Mouse (Mus musculus) CH12.LX (cell line): ENCODE results near the gene Ank2. TPM values are rescaled to one million over a fixed set of nuclear protein-coding genes. Genes with fewer than 3 reads are reported as not detected.

ENCODE experiments used
- DNase-seq: peaks from one replicate; pipeline ENCODE4 v3.0.0-alpha.2; 2013; ENCODE audit errors: extremely low read depth
- H3K27ac ChIP-seq: 2 replicates; pipeline ENCODE4 v1.5.1; 2012; ENCODE audit warnings: low read depth, mild to moderate bottlenecking, control low read depth, moderate library complexity; ENCODE audit not compliant: insufficient read depth
- H3K27me3 ChIP-seq: replicated peaks from 2 replicates; pipeline ENCODE3; 2012; ENCODE audit warnings: inconsistent platforms
- H3K36me3 ChIP-seq, 2 experiments: replicated peaks in 1 of 2; 2 replicates each; pipeline versions ENCODE3 to v1.6.1; 2012; ENCODE audit warnings: inconsistent platforms in 1 of 2, low read length in 1 of 2, mild to moderate bottlenecking in 1 of 2, mixed read lengths in 1 of 2, moderate library complexity in 1 of 2; ENCODE audit not compliant: control insufficient read depth in 1 of 2, insufficient read depth in 1 of 2
- H3K4me1 ChIP-seq, 2 experiments: 2 replicates each; pipeline ENCODE4 v1.6.1; 2012; ENCODE audit warnings: inconsistent platforms in 1 of 2, moderate library complexity in 1 of 2; ENCODE audit not compliant: insufficient read depth in 2 of 2, control insufficient read depth in 1 of 2
- H3K4me2 ChIP-seq: 2 replicates; pipeline ENCODE4 v1.6.1; 2012; ENCODE audit warnings: low read depth, mild to moderate bottlenecking, control low read depth; ENCODE audit not compliant: poor library complexity, insufficient read depth, severe bottlenecking
- H3K4me3 ChIP-seq, 3 experiments: fragments of 150-350 bp in 1 of 3; sonication (generic) in 1 of 3; replicated peaks in 1 of 3; 2 replicates each; pipeline versions ENCODE3 to v1.5.1; 2011 to 2012; ENCODE audit warnings: low read depth in 2 of 3, low read length in 2 of 3, mild to moderate bottlenecking in 2 of 3, moderate library complexity in 2 of 3, control low read depth in 1 of 3, improper control_type of control experiment in 1 of 3, inconsistent platforms in 1 of 3, mixed read lengths in 1 of 3; ENCODE audit not compliant: poor library complexity in 1 of 3
- H3K79me2 ChIP-seq: replicated peaks from 2 replicates; pipeline ENCODE4 v1.6.1; 2012; ENCODE audit warnings: mild to moderate bottlenecking, moderate library complexity; ENCODE audit not compliant: control insufficient read depth, poor library complexity, insufficient read depth, severe bottlenecking; ENCODE audit errors: extremely low read depth
- H3K9ac ChIP-seq: 2 replicates; pipeline ENCODE4 v1.6.1; 2012; ENCODE audit warnings: low read depth, mild to moderate bottlenecking, control low read depth, moderate library complexity; ENCODE audit not compliant: insufficient read depth
- H3K9me3 ChIP-seq: replicated peaks from 2 replicates; pipeline ENCODE3; 2012; ENCODE audit warnings: low read length, inconsistent platforms, mixed read lengths
- CHD1 ChIP-seq: IDR thresholded peaks from 2 replicates; pipeline ENCODE4 v1.6.1; 2012; ENCODE audit warnings: low read depth, low read length, improper control_type of control experiment, inconsistent platforms
- ELF1 ChIP-seq: IDR thresholded peaks from 2 replicates; pipeline ENCODE4 v1.6.1; 2014; ENCODE audit warnings: low read depth, mild to moderate bottlenecking, inconsistent platforms, low read length, improper control_type of control experiment
- ETS1 ChIP-seq: conservative IDR thresholded peaks from 2 replicates; pipeline ENCODE4 v1.6.1; 2012; ENCODE audit warnings: low read depth, mild to moderate bottlenecking, inconsistent platforms, low read length, improper control_type of control experiment, moderate library complexity
- GABPA ChIP-seq: IDR thresholded peaks from 2 replicates; pipeline ENCODE4 v1.6.1; 2012; ENCODE audit warnings: low read depth, low read length, improper control_type of control experiment, inconsistent platforms; ENCODE audit not compliant: insufficient replicate concordance
- HCFC1 ChIP-seq: IDR thresholded peaks from 2 replicates; pipeline ENCODE4 v1.6.1; 2012; ENCODE audit warnings: low read depth, mild to moderate bottlenecking, inconsistent platforms, low read length, improper control_type of control experiment
- MAFK ChIP-seq: IDR thresholded peaks from 2 replicates; pipeline ENCODE4 v1.6.1; 2011; ENCODE audit warnings: low read length, improper control_type of control experiment; ENCODE audit not compliant: insufficient replicate concordance
- MAX ChIP-seq: IDR thresholded peaks from 2 replicates; pipeline ENCODE4 v1.6.1; 2011; ENCODE audit warnings: low read length, improper control_type of control experiment
- MAZ ChIP-seq: IDR thresholded peaks from 2 replicates; pipeline ENCODE4 v1.6.1; 2012; ENCODE audit warnings: low read depth, mild to moderate bottlenecking, inconsistent platforms, low read length, improper control_type of control experiment, moderate library complexity
- MYC ChIP-seq: IDR thresholded peaks from 2 replicates; pipeline ENCODE4 v1.6.1; 2011; ENCODE audit warnings: low read depth, mild to moderate bottlenecking, improper control_type of control experiment, low read length
- NELFE ChIP-seq: IDR thresholded peaks from 2 replicates; pipeline ENCODE4 v1.6.1; 2011; ENCODE audit warnings: low read depth, low read length, improper control_type of control experiment
- NRF1 ChIP-seq: IDR thresholded peaks from 2 replicates; pipeline ENCODE4 v1.6.1; 2014; ENCODE audit warnings: low read depth, mild to moderate bottlenecking, inconsistent platforms, low read length, improper control_type of control experiment, moderate library complexity
- PAX5 ChIP-seq: IDR thresholded peaks from 2 replicates; pipeline ENCODE4 v1.6.1; 2012; ENCODE audit warnings: low read length, inconsistent platforms, mixed read lengths
- POLR2A ChIP-seq: IDR thresholded peaks from 2 replicates; pipeline ENCODE4 v1.6.1; 2011; ENCODE audit warnings: low read depth, mild to moderate bottlenecking, improper control_type of control experiment, low read length
- POLR2AphosphoS2 ChIP-seq: IDR thresholded peaks from 2 replicates; pipeline ENCODE4 v1.6.1; 2011; ENCODE audit warnings: low read depth, low read length, improper control_type of control experiment
- RAD21 ChIP-seq: IDR thresholded peaks from 2 replicates; pipeline ENCODE4 v1.6.1; 2011; ENCODE audit warnings: low read depth, mild to moderate bottlenecking, low read length, improper control_type of control experiment, moderate library complexity
- SMC3 ChIP-seq: IDR thresholded peaks from 2 replicates; pipeline ENCODE4 v1.6.1; 2011; ENCODE audit warnings: low read depth, low read length, improper control_type of control experiment
- TBP ChIP-seq: conservative IDR thresholded peaks from 2 replicates; pipeline ENCODE4 v1.6.1; 2011; ENCODE audit warnings: low read depth, low read length, improper control_type of control experiment
- TCF12 ChIP-seq: IDR thresholded peaks from 2 replicates; pipeline ENCODE4 v1.6.1; 2014; ENCODE audit warnings: low read depth, mild to moderate bottlenecking, inconsistent platforms, low read length, improper control_type of control experiment
- UBTF ChIP-seq: IDR thresholded peaks from 2 replicates; pipeline ENCODE4 v1.6.1; 2012; ENCODE audit warnings: low read depth, mild to moderate bottlenecking, inconsistent platforms, low read length, improper control_type of control experiment, moderate library complexity
- USF1 ChIP-seq: IDR thresholded peaks from 2 replicates; pipeline ENCODE4 v1.6.1; 2014; ENCODE audit warnings: low read depth, mild to moderate bottlenecking, inconsistent platforms, low read length, improper control_type of control experiment
- USF2 ChIP-seq: conservative IDR thresholded peaks from 2 replicates; pipeline ENCODE4 v1.6.1; 2011; ENCODE audit warnings: low read depth, low read length, improper control_type of control experiment
- ZC3H11A ChIP-seq: IDR thresholded peaks from 2 replicates; pipeline ENCODE4 v1.6.1; 2012; ENCODE audit warnings: low read depth, mild to moderate bottlenecking, inconsistent platforms, low read length, improper control_type of control experiment
- ZMIZ1 ChIP-seq: IDR thresholded peaks from 2 replicates; pipeline ENCODE4 v1.6.1; 2012; ENCODE audit warnings: low read depth, mild to moderate bottlenecking, inconsistent platforms, low read length, improper control_type of control experiment
- ZNF384 ChIP-seq: IDR thresholded peaks from 2 replicates; pipeline ENCODE4 v1.6.1; 2012; ENCODE audit warnings: low read depth, low read length, improper control_type of control experiment, inconsistent platforms
- dilution Hi-C: fragments of 300-500 bp; cut with MboI; formaldehyde crosslinking; loops from 2 replicates; pipeline ENCODE4 v1.14.3; 2020; ENCODE audit warnings: low sequenced_read_pairs; ENCODE audit not compliant: extremely low pct_unique_long_range_greater_than_20kb, extremely low pct_ligation_motif_present
- in situ Hi-C: fragments of 300-500 bp; cut with MboI; formaldehyde crosslinking; loops from 3 replicates; pipeline ENCODE4 v1.14.3; 2019; ENCODE audit warnings: low sequenced_read_pairs, low pct_ligation_motif_present, low pct_unique_long_range_greater_than_20kb, mixed read lengths
- polyA plus RNA-seq: library from polyadenylated mRNA; unstranded; fragments of >175 nt; gene quantifications from 2 replicates; pipeline ENCODE4 v1.2.1, GENCODE M21; 2012; ENCODE audit warnings: low read depth; ENCODE audit not compliant: insufficient read length
- total RNA-seq, 2 experiments: library from RNA; depleted of rRNA; stranded (reverse); fragments of 300-350 nt in 1 of 2; fragments of >200 nt in 1 of 2; gene quantifications; 2 replicates each; pipeline ENCODE4 v1.2.3; 2012 to 2014

Gene Ank2
- total and polyA plus RNA-seq, 3 experiments, result 3.9 to 20.9 (median 12.2) TPM

DNA sequence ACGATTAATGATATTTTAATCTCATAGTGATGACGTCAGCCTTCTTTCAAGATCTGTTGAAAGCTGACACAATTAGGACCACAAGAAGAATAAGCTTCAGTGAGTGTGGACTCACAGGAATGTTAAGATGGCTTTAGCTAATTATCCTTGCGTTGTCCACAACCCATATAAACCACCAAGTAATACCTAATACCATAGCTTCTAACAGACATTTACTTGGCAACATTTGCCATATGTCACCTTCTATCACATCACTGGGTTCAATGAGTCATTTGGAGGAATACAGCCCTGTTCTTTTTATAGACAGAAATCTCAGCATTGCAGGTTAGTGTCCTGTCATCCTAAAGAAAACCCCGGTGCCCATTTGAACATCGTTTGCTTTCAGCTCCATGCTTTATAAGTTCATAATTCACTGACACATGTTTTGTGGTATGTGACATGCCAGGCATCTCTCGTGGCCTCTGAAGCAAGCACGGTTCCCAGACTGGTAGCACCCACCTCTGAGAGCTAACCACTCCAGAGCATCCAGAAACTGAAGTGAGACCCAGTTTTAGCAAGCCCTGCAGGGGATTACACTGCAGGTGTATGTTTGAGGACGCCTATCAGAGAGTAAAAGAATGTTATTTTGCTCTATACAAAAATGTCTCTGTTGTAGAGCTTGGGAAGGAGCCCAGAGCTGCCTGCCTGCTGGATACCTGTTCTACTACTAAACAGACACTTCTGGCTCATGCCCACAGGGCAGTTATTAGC lies 423.4 kb downstream of the Ank2 start:
- dilution Hi-C loops, result no loop called here

GRCm38 (mm10) chr3:127071471-127071870 lies 427.7 kb downstream of the Ank2 start:
- Histone ChIP-seq H3K27ac (no peak overlapping the region), H3K27me3 (no peaks in the 10 kb centered on the region), H3K4me3 (no peak overlapping the region), H3K9me3 (no peaks in the 10 kb centered on the region), H3K4me1 (no peaks in the 10 kb centered on the region), H3K4me2 (no peak overlapping the region), H3K9ac (no peak overlapping the region), H3K79me2 (no peaks in the 10 kb centered on the region), H3K36me3 (no peaks in the 10 kb centered on the region)
- dilution Hi-C loops (no loop called here), in situ Hi-C loops (no loop called here)
- TF ChIP-seq TBP (no peak), NRF1 (no peak), POLR2A (no peak), ZC3H11A (no peak), PAX5 (no peak)
- no peak for DNase-seq

More for the DNA sequence above, 423.4 kb downstream of the Ank2 start:
- H3K27me3 ChIP-seq, result no peaks in the 10 kb centered on the region
- H3K79me2 ChIP-seq, result no peaks in the 10 kb centered on the region
- no peak overlapping the region for H3K9ac ChIP-seq
- H3K9me3 ChIP-seq, result no peaks in the 10 kb centered on the region
- no peak overlapping the region for H3K4me2 ChIP-seq
- H3K27ac ChIP-seq, result no peak overlapping the region
- H3K36me3 ChIP-seq, result no peaks in the 10 kb centered on the region
- peaks cover 0 to 3% of the 10 kb centered on the region in 2 experiments; a peak in 1 of 4 replicates for H3K4me1 ChIP-seq
- H3K4me3 ChIP-seq, result no peak overlapping the region
- TF ChIP-seq PAX5, result no peak
- no peak for TF ChIP-seq ELF1
- TF ChIP-seq UBTF, result no peak
- no peak for TF ChIP-seq ZNF384
- no peak for TF ChIP-seq ZMIZ1
- no peak for TF ChIP-seq POLR2AphosphoS2
- no peak for TF ChIP-seq MAFK
- no peak for TF ChIP-seq POLR2A
- TF ChIP-seq TCF12, result no peak
- DNase-seq, result no peak
- in situ Hi-C loops, result no loop called here

DNA sequence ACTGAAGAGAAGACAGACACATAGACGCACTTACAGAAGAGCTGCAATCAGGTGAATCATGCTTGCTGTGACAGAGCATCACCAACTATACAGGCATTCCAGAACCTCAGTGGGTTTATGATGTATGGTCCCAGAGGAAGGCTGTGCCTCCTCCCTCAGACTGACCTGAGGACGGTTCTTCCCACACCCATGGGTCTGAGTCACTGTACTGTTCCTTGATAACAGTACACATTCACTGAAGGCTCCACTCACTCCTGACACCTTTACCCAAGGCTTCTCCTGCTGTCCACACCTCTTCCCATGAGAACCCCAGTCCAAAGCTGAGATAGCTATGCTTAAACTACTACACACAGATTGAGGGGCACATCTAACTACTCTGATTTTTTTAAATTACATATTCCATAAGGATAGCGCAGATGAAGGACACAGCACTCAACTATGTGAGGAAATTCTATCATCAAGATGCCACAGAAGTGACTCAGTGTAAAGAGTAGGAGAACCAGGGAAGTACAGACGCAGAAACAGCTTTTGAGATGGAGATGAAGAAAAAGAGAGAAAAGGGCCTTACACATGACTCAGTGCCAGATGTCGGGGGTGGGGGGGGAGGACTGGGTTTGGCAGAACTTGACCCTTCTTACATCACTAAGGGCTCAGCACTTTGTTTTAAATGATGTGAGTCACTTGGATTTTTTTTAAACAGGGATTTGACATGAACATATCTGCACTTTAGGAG lies 435.3 kb downstream of the Ank2 start:
- Histone ChIP-seq H3K27me3 (no peaks in the 10 kb centered on the region), H3K9ac (no peak overlapping the region), H3K4me2 (no peak overlapping the region), H3K4me3 (no peak overlapping the region), H3K36me3 (no peaks in the 10 kb centered on the region), H3K4me1 (no peaks in the 10 kb centered on the region), H3K9me3 (no peaks in the 10 kb centered on the region), H3K27ac (no peak overlapping the region), H3K79me2 (no peaks in the 10 kb centered on the region)
- dilution Hi-C loops, result no loop called here
- in situ Hi-C loops, result no loop called here
- no peak for DNase-seq
- no peak for TF ChIP-seq GABPA
- TF ChIP-seq MYC, result no peak
- no peak for TF ChIP-seq CHD1
- no peak for TF ChIP-seq ZMIZ1
- no peak for TF ChIP-seq UBTF
- no peak for TF ChIP-seq MAZ
- TF ChIP-seq ZNF384, result no peak
- no peak for TF ChIP-seq HCFC1
- no peak for TF ChIP-seq USF1
- TF ChIP-seq SMC3, result no peak
- TF ChIP-seq USF2, result no peak
- no peak for TF ChIP-seq TBP
- no peak for TF ChIP-seq RAD21
- TF ChIP-seq MAX, result no peak
- no peak for TF ChIP-seq NRF1
- no peak for TF ChIP-seq ETS1
- no peak for TF ChIP-seq ELF1
- no peak for TF ChIP-seq NELFE
